Mouse (Mus musculus) bone marrow, adult 2 months (tissue): ENCODE measurements at regions not wholly inside any gene's neighbourhood (a gene's known extent, or its start where the extent isn't known, plus 50 kb on each side); places are given as distances from the start of the nearest gene placed in this dataset.

Experiments
- CTCF ChIP-seq: fragments of 200-500 bp; IDR thresholded peaks from 2 replicates; pipeline ENCODE4 v1.5.1; 2011; ENCODE audit warnings: low read length, control low read depth; ENCODE audit not compliant: control insufficient read depth, insufficient read depth
- POLR2A ChIP-seq: fragments of 200-500 bp; IDR thresholded peaks from 2 replicates; pipeline ENCODE4 v1.6.1; 2011; ENCODE audit warnings: low read depth, mild to moderate bottlenecking, control low read depth, low read length, borderline replicate concordance; ENCODE audit not compliant: control insufficient read depth

GRCm38 (mm10) chr10:87761528-87762030, 96.5 kb upstream of the Igf1 start:
- TF ChIP-seq POLR2A (no peak), CTCF (no peak)
